Mouse (Mus musculus) lung, embryonic 15.5 days (tissue): Measurements from ENCODE around the gene Dmd. TPM values are rescaled to one million over a fixed set of nuclear protein-coding genes. Genes with fewer than 3 reads are reported as not detected.

Experiments
- ATAC-seq: fragments of 200-750 bp; cut with Nextera tagmentation; 2 replicates; pipeline ENCODE4 v1.8.0; 2017; ENCODE audit warnings: moderate number of reproducible peaks, borderline replicate concordance; ENCODE audit not compliant: low FRiP score, low TSS enrichment; ENCODE audit errors: extremely low read depth
- H3K27ac ChIP-seq: fragments of 300-500 bp; sonication (generic); 2 replicates; pipeline ENCODE4 v1.5.1; 2015; ENCODE audit warnings: moderate library complexity, mild to moderate bottlenecking, inconsistent platforms
- H3K27me3 ChIP-seq: fragments of 300-500 bp; sonication (generic); 2 replicates; pipeline ENCODE4 v1.6.1; 2015; ENCODE audit warnings: inconsistent platforms
- H3K36me3 ChIP-seq: fragments of 300-500 bp; sonication (generic); 2 replicates; pipeline ENCODE4 v1.6.1; 2015; ENCODE audit warnings: inconsistent platforms
- H3K4me1 ChIP-seq: fragments of 300-500 bp; sonication (generic); 2 replicates; pipeline ENCODE4 v1.6.1; 2015; ENCODE audit warnings: inconsistent platforms
- H3K4me2 ChIP-seq: fragments of 300-500 bp; sonication (generic); 2 replicates; pipeline ENCODE4 v1.6.1; 2015; ENCODE audit warnings: inconsistent platforms, mild to moderate bottlenecking, moderate library complexity
- H3K4me3 ChIP-seq: fragments of 300-500 bp; sonication (generic); 2 replicates; pipeline ENCODE4 v1.5.1; 2015; ENCODE audit warnings: mild to moderate bottlenecking, inconsistent platforms
- H3K9ac ChIP-seq: fragments of 300-500 bp; sonication (generic); 2 replicates; pipeline ENCODE4 v1.6.1; 2015; ENCODE audit warnings: inconsistent platforms
- H3K9me3 ChIP-seq: fragments of 300-500 bp; sonication (generic); 2 replicates; pipeline ENCODE4 v1.6.1; 2016; ENCODE audit warnings: inconsistent platforms
- WGBS: fragments of 180-500 bp; shearing (Covaris S2); methylation state at CpG from one replicate; pipeline ENCODE4 v1.1.7; 2015; 5-methylcytosine and 5-hydroxymethylcytosine counted together
- polyA plus RNA-seq: library from polyadenylated mRNA; unstranded; fragments of >200 nt; fragmentation: Nextera tagmentation; extraction: Ambion mirVana; gene quantifications from 2 replicates; pipeline ENCODE4 v1.2.1, GENCODE M21; 2015

Dmd gene
- 25.4 and 28.1 TPM in 2 replicates for polyA plus RNA-seq

DNA sequence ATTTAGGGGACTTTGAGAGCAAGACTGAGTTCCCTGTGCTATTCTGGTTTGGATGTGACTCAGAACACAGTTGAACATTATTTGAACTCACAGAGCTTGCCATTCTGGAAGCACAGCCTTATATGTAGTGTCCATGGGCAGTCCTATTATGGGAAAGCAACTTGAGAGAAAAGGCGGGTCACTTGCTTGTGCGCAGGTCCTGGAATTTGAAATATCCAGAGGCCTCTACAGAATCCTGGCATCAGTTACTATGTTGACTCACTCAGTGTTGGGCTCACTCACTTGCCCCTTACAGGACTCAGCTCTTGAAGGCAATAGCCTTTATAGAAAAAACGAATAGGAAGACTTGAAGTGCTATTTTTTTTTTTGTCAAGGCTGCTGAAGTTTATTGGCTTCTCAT lies at the start of gene Dmd:
TSS of gene Dmd (plus strand) at position 241 of the 400 bp plus-strand sequence.
- Histone ChIP-seq H3K9me3 (no peaks in the 10 kb centered on the region), H3K9ac (no peak within 1 kb of the TSS), H3K4me3 (no peak within 1 kb of the TSS), H3K4me2 (no peak within 1 kb of the TSS), H3K4me1 (no peaks in the 10 kb centered on the region), H3K27ac (no peak within 1 kb of the TSS), H3K36me3 (no peaks in the 10 kb centered on the region), H3K27me3 (no peaks in the 10 kb centered on the region)
- WGBS: 40% methylated on average over 3 of the region's 3 CpGs
- ATAC-seq: no peak

DNA sequence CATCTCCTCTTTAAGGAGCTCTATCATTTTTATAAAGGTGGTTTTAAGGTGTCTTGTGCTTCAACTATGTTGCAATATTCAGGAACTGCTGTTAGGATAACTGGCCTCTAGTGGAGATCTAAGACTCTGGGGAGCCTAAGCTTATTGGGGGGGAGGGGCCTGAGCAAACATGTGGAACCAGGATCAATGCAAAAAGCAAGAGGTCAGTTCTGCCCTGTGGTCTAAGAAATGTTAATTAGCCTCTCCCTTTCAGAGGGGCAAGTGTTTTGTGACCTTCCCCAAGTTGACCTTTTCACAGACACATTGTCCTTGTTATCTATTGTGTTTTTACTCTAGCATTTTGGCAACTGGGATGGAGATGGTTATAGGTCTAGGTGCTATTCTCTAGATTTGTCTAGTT lies 47.2 kb upstream of the Dmd start:
- no peaks in the 10 kb centered on the region for H3K36me3 ChIP-seq
- no peak overlapping the region for H3K9ac ChIP-seq
- H3K27ac ChIP-seq: no peak overlapping the region
- H3K4me1 ChIP-seq: no peaks in the 10 kb centered on the region
- no peaks in the 10 kb centered on the region for H3K27me3 ChIP-seq
- H3K9me3 ChIP-seq: no peaks in the 10 kb centered on the region
- no peak overlapping the region for H3K4me2 ChIP-seq
- no peak overlapping the region for H3K4me3 ChIP-seq
- ATAC-seq: no peak

DNA sequence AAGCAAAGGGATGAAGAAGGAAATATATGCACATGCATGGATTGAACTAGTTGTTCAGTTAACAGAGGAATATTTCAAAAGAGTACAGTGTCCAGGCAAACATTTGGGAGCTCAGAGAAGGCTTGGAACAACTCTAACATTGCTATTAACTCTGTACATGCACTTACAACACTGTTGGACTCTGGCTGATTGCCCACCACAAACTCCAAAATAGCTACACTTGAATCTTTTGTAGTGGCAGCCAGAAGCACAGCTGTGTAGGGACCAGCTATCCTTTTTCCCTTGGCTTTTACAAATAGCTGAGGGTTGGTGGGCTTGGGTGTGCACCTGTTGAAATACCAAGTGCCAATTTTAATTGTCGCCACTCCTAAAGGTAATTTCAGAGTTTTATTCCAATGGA lies 39.0 kb downstream of the Dmd start:
- Histone ChIP-seq H3K4me2 (no peak overlapping the region), H3K9me3 (no peaks in the 10 kb centered on the region), H3K4me1 (no peaks in the 10 kb centered on the region), H3K36me3 (no peaks in the 10 kb centered on the region), H3K4me3 (no peak overlapping the region), H3K27ac (no peak overlapping the region), H3K9ac (no peak overlapping the region), H3K27me3 (no peaks in the 10 kb centered on the region)
- ATAC-seq: no peak
- 78% methylated on average over 1 of the region's 1 CpGs for WGBS

DNA sequence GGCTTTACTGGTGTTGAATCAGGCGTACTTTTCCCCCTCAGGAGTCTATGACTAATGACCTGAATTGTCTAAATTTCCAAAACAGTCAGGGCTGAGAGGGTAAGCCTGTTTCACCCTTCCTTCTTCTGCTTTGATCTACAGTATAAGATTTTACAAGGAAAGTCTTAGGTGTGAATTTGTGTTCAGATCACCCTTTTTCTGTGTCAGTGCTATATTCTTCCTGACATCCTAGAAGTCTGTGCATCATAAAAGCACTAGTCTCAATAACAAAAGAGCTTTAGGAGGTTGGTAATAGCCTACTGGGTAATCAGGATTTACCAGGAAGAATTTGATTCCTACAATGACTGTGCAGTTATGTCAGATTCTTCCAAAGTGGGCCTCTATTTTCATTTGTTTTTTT lies 101.5 kb downstream of the Dmd start:
- Histone ChIP-seq H3K4me3 (no peak overlapping the region), H3K27me3 (no peaks in the 10 kb centered on the region), H3K9ac (no peak overlapping the region), H3K9me3 (no peaks in the 10 kb centered on the region), H3K36me3 (no peaks in the 10 kb centered on the region), H3K4me2 (no peak overlapping the region), H3K27ac (no peak overlapping the region), H3K4me1 (no peaks in the 10 kb centered on the region)
- WGBS: 68% methylated on average over 1 of the region's 1 CpGs
- ATAC-seq: no peak

DNA sequence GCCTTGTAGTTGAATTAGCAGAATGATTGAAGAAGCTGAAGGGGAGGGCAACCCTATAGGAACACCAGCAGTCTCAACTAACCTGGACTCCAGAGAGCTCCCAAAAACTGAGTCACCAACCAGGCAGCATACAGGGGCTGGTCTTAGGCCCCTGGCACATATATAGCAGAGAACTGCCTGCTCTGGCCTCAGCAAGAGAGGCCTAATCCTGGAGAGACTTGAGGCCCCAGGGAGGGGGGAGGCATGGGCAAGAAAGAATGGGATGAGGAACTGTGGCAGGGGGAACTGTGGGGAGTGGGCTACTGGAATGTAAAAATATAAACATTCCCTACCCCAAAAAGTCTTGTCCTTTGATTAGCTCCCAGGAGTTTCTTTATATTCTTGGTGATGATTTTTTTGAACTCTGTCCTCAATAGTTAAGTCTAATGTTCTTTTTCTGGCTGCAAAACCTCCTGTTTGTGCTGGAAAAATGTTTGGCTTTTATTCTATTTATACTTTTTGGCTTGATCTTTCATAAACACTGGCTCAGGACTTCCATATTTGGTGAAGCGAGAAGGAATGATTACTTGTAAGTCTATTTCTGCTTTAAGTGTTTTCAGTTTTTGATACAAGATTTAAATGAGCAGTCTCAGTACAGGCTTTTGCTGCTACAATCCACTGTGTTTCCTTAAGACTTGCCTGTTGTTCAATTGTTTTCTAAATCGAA lies 167.7 kb downstream of the Dmd start:
- Histone ChIP-seq H3K9ac (no peak overlapping the region), H3K27ac (peak overlapping the region; percentile 76), H3K4me1 (no peaks in the 10 kb centered on the region), H3K4me2 (no peak overlapping the region), H3K27me3 (no peaks in the 10 kb centered on the region), H3K36me3 (no peaks in the 10 kb centered on the region), H3K4me3 (no peak overlapping the region), H3K9me3 (no peaks in the 10 kb centered on the region)
- ATAC-seq: peak; percentile 84; the same call in 1 of the 2 replicates
- WGBS: 40% methylated on average over 2 of the region's 2 CpGs

DNA sequence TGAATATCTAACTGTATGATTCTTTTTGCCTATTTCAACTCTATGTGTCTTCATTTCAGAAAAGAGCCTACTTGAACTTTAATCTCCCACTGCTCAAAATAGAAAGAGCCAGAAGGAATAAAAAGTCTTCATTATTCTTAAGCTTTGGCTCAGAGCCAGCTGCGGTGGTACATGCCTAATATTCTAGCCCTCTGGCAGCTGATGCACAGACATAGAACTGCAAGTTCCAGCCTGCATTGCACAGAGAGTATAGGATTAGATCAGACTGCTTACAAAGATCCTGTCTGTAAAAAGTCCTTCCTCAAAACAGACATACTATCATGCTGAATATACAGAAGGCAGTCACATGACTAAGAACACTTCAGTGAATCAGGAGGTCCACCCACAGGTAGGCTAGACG lies 168.5 kb downstream of the Dmd start:
- Histone ChIP-seq H3K9me3 (no peaks in the 10 kb centered on the region), H3K4me1 (no peaks in the 10 kb centered on the region), H3K27ac (no peak overlapping the region; the same call in 1 of the 2 replicates), H3K4me3 (no peak overlapping the region), H3K27me3 (no peaks in the 10 kb centered on the region), H3K9ac (no peak overlapping the region), H3K4me2 (no peak overlapping the region), H3K36me3 (no peaks in the 10 kb centered on the region)
- peak; percentile 42; the same call in 1 of the 2 replicates for ATAC-seq
- 41% methylated on average over 2 of the region's 2 CpGs for WGBS

DNA sequence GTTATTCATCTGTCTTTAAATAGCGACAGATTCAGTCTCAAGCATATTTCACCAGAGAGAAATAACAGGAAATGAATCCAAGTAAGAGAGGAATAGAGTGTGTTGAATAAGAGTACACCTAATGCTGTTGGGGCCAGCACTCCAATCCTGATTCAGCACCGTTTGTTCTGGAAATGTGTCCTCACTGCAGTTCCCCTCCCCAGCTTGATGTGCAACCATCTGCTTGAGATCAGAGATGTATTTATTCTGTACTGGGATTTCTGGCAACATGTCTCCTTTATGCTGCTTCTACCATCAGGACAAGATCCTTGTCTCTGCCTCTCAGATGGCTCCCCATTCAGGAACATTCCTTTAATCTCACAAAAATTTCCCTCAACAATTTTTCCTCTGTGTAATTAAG lies 271.9 kb downstream of the Dmd start:
- H3K9ac ChIP-seq: no peak overlapping the region
- H3K4me1 ChIP-seq: no peaks in the 10 kb centered on the region
- no peak for ATAC-seq
- no peak overlapping the region for H3K27ac ChIP-seq
- H3K36me3 ChIP-seq: no peaks in the 10 kb centered on the region
- 62% methylated on average over 2 of the region's 2 CpGs for WGBS
- H3K4me2 ChIP-seq: no peak overlapping the region
- H3K9me3 ChIP-seq: no peaks in the 10 kb centered on the region
- no peaks in the 10 kb centered on the region for H3K27me3 ChIP-seq
- no peak overlapping the region for H3K4me3 ChIP-seq

DNA sequence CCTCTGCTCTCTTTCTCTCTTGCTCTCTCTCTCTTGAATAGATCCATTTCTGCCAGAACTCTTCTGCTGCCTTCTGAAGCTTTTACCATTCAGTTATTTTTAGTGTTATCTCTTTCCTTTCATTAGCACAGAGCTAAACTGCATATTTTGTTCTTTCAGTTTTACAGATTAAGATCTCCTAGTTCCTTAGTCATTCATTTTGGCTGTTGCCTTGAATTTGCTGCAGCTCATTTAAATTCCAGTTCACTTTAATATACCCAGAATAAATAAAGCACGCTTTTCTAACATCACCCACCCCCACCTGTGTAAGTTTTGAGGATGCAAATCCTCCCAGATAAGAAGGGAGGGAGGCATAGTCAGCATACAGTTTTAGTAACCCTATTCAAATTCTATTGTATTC lies 272.4 kb downstream of the Dmd start:
- no peaks in the 10 kb centered on the region for H3K27me3 ChIP-seq

DNA sequence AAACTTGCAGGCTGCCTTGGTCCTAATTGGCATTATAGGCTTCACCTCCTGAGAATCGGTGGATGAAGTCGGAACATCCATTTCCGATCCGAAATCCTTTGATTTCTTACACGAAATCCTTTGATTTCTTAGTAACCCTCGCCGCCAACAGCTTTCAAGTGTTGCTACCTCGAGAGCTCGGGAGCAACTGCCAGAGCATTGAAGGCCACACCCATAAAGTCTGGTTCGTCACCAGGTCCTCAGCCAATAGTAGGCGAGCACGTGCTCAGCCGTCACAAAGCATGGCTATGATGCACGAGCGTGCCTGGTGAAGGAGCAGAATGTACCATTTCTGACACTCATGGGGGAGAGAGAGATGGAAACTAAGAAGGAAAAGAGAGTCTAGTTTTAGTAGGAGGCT lies 538.9 kb downstream of the Dmd start, which contains the start of gene Tsga8:
TSS of gene Tsga8 (minus strand) at position 327 of the 400 bp plus-strand sequence.
- Histone ChIP-seq H3K9ac (no peak within 1 kb of the TSS), H3K9me3 (no peaks in the 10 kb centered on the region), H3K4me2 (no peak within 1 kb of the TSS), H3K4me3 (no peak within 1 kb of the TSS), H3K36me3 (no peaks in the 10 kb centered on the region), H3K4me1 (no peaks in the 10 kb centered on the region), H3K27me3 (no peaks in the 10 kb centered on the region), H3K27ac (no peak within 1 kb of the TSS)
- WGBS: 90% methylated on average over 15 of the region's 15 CpGs
- no peak for ATAC-seq

More for the DNA sequence above, 272.4 kb downstream of the Dmd start:
- ATAC-seq: no peak
- Histone ChIP-seq H3K36me3 (no peaks in the 10 kb centered on the region), H3K4me1 (no peaks in the 10 kb centered on the region), H3K9ac (no peak overlapping the region), H3K9me3 (no peaks in the 10 kb centered on the region), H3K4me3 (no peak overlapping the region), H3K27ac (no peak overlapping the region), H3K4me2 (no peak overlapping the region)
- WGBS: 17% methylated on average over 1 of the region's 1 CpGs

DNA sequence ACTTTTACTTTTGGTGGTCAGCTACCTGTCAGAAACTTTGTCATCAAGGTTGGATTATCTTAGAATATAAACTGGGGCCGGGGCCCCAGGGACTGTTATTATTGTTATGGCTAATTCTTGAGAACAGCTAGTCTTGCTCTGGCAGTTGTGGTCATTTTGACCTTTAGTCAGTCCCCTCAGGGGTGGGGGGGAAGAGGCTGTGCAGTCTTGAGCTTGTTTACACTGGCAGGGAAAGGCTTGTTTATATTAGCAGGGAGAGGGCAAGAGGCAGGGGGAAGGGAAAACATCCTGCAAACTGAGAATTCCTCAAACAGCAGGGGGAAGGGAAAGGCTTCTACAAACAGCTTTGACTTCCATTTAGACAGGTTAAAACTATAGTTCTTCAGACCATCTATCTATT lies 726.3 kb downstream of the Dmd start:
- 29% methylated on average over 1 of the region's 1 CpGs for WGBS

DNA sequence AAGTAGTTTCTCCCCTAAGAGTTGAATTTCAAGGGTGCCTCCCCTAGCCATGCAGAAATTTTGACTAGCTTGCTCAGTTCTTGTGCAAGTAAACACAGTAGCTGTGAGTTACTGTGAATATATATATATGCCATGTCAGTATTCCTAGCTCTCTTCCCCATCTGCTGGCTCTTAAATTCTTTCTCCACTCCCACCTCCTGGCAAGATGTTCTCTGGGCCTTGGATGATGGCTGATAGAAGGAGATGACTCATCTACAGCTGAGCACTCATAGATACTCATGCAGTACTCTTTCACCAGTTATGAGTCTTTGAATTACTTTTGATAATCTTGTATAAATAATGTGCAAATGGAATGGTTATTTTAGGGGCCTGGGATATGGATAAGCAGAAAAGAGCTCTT lies 737.9 kb downstream of the Dmd start:
- no peak overlapping the region for H3K4me2 ChIP-seq
- H3K36me3 ChIP-seq: no peaks in the 10 kb centered on the region
- no peak overlapping the region for H3K27ac ChIP-seq
- ATAC-seq: no peak
- H3K27me3 ChIP-seq: no peaks in the 10 kb centered on the region
- no peak overlapping the region for H3K4me3 ChIP-seq
- no peak overlapping the region for H3K9ac ChIP-seq
- no peaks in the 10 kb centered on the region for H3K4me1 ChIP-seq
- H3K9me3 ChIP-seq: no peaks in the 10 kb centered on the region

More for the DNA sequence above, 726.3 kb downstream of the Dmd start:
- Histone ChIP-seq H3K4me3 (no peak overlapping the region), H3K9me3 (no peaks in the 10 kb centered on the region), H3K4me2 (no peak overlapping the region), H3K4me1 (no peaks in the 10 kb centered on the region), H3K27ac (no peak overlapping the region), H3K36me3 (no peaks in the 10 kb centered on the region), H3K9ac (no peak overlapping the region), H3K27me3 (no peaks in the 10 kb centered on the region)
- ATAC-seq: peak; percentile 85; the same call in 1 of the 2 replicates

DNA sequence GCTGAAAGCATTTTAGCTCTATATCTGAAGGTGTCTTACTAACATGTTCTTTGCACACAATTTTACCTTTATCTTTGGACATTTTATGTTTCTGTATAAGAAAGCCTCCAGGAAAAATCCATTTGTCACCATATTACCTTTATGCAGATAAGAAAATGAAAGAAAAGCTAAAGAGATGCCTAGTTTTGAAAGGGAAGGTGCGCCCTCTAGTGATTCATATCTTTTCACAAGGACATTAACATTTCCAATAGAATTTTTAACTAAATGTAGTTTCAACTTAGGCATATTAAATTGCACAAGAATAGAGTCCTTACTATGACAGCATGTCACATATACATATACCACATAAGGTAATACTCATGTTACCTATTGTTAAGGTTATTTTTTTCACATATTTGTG lies 791.9 kb downstream of the Dmd start:
- Histone ChIP-seq H3K4me3 (no peak overlapping the region), H3K27me3 (no peaks in the 10 kb centered on the region), H3K27ac (no peak overlapping the region), H3K9ac (no peak overlapping the region), H3K36me3 (no peaks in the 10 kb centered on the region), H3K9me3 (no peaks in the 10 kb centered on the region), H3K4me1 (no peaks in the 10 kb centered on the region), H3K4me2 (no peak overlapping the region)
- ATAC-seq: no peak
- WGBS: 5% methylated on average over 1 of the region's 1 CpGs
